Mouse (Mus musculus) cerebellum, adult 2 months (tissue): ENCODE measurements around the gene Setdb1. TPM values are rescaled to one million over a fixed set of nuclear protein-coding genes. Genes with fewer than 3 reads are reported as not detected.
A peak's percentile ranks its signal among the peaks of the same experiment; 100 is the strongest.

Experiments
- DNase-seq, 2 experiments: peaks; one replicate each; pipeline ENCODE4 v3.0.0; 2021
- H3K27ac ChIP-seq: fragments of 200-500 bp; 2 replicates; pipeline ENCODE4 v1.5.1; 2012; ENCODE audit warnings: low read length, control low read depth, inconsistent platforms; ENCODE audit not compliant: insufficient read depth
- H3K27me3 ChIP-seq: fragments of 200-500 bp; 2 replicates; pipeline ENCODE4 v1.6.1; 2012; ENCODE audit warnings: inconsistent platforms, mild to moderate bottlenecking, low read length, moderate library complexity; ENCODE audit not compliant: control insufficient read depth, insufficient read depth
- H3K4me1 ChIP-seq: fragments of 200-500 bp; 2 replicates; pipeline ENCODE4 v1.6.1; 2011; ENCODE audit warnings: low read length; ENCODE audit not compliant: control insufficient read depth, insufficient read depth
- H3K4me3 ChIP-seq: fragments of 200-500 bp; replicated peaks from 2 replicates; pipeline ENCODE3; 2011; ENCODE audit warnings: mild to moderate bottlenecking, low read depth, low read length, control low read depth; ENCODE audit not compliant: insufficient read depth
- CTCF ChIP-seq: fragments of 200-500 bp; IDR thresholded peaks from 2 replicates; pipeline ENCODE4 v1.5.1; 2011; ENCODE audit warnings: low read depth, mild to moderate bottlenecking, control low read depth, low read length, moderate library complexity, borderline replicate concordance; ENCODE audit not compliant: insufficient read depth
- POLR2A ChIP-seq: fragments of 200-500 bp; IDR thresholded peaks from 2 replicates; pipeline ENCODE4 v1.6.1; 2011; ENCODE audit warnings: low read length, control low read depth, borderline replicate concordance; ENCODE audit not compliant: insufficient read depth
- WGBS: fragments of 180-500 bp; shearing (Covaris S2); methylation state at CpG from one replicate; pipeline ENCODE4 v1.1.7; 2018; 5-methylcytosine and 5-hydroxymethylcytosine counted together
- polyA plus RNA-seq: library from polyadenylated mRNA; depleted of rRNA; stranded (reverse); fragments of >200 nt; gene quantifications from 2 replicates; pipeline ENCODE4 v1.2.3, GENCODE M21; 2012

The Setdb1 gene
- polyA plus RNA-seq, 1 experiment = 36.5 TPM

GRCm38 (mm10) chr3:95324454-95325144 is 32.4 kb downstream of the Setdb1 start:
- H3K27ac ChIP-seq = no peak overlapping the region
- H3K27me3 ChIP-seq = no peaks in the 10 kb centered on the region
- no peak for TF ChIP-seq POLR2A
- TF ChIP-seq CTCF = no peak
- no peaks in the 10 kb centered on the region for H3K4me1 ChIP-seq
- 91% methylated on average over 6 of the region's 6 CpGs for WGBS
- no peak overlapping the region for H3K4me3 ChIP-seq
- DNase-seq = no peak

- TF ChIP-seq CTCF (no peak), POLR2A (no peak)
- WGBS = 89% methylated on average over 3 of the region's 3 CpGs
- no peak overlapping the region for H3K27ac ChIP-seq
These were observed 33.6 kb downstream of the Setdb1 start for GRCm38 (mm10) chr3:95323429-95323828.

GRCm38 (mm10) chr3:95319701-95320625 is 37.0 kb downstream of the Setdb1 start:
- no peak overlapping the region for H3K4me3 ChIP-seq
- DNase-seq = peak in 1 of 2 experiments; percentile 25
- TF ChIP-seq CTCF (no peak), POLR2A (no peak)
- peaks cover 7% of the 10 kb centered on the region; the same call in 1 of the 2 replicates for H3K4me1 ChIP-seq
- H3K27me3 ChIP-seq = no peaks in the 10 kb centered on the region
- WGBS = 66% methylated on average over 12 of the region's 12 CpGs
- H3K27ac ChIP-seq = no peak overlapping the region; the same call in 1 of the 2 replicates

More at GRCm38 (mm10) chr3:95323429-95323828, 33.6 kb downstream of the Setdb1 start:
- no peaks in the 10 kb centered on the region for H3K4me1 ChIP-seq
- H3K4me3 ChIP-seq = no peak overlapping the region
- DNase-seq = no peak
- H3K27me3 ChIP-seq = no peaks in the 10 kb centered on the region

GRCm38 (mm10) chr3:95319110-95319509 is 37.9 kb downstream of the Setdb1 start:
- peaks cover 7% of the 10 kb centered on the region; the same call in 1 of the 2 replicates for H3K4me1 ChIP-seq
- 70% methylated on average over 2 of the region's 2 CpGs for WGBS
- no peak for DNase-seq
- TF ChIP-seq POLR2A (no peak), CTCF (no peak)
- no peak overlapping the region for H3K4me3 ChIP-seq
- no peak overlapping the region for H3K27ac ChIP-seq
- no peaks in the 10 kb centered on the region for H3K27me3 ChIP-seq

GRCm38 (mm10) chr3:95318548-95318947 is 38.5 kb downstream of the Setdb1 start:
- WGBS = 60% methylated on average over 6 of the region's 6 CpGs
- H3K27me3 ChIP-seq = no peaks in the 10 kb centered on the region
- TF ChIP-seq CTCF (no peak), POLR2A (no peak)
- H3K27ac ChIP-seq = peak overlapping the region; percentile 17; the same call in 1 of the 2 replicates
- peaks cover 7% of the 10 kb centered on the region; the same call in 1 of the 2 replicates for H3K4me1 ChIP-seq
- no peak overlapping the region for H3K4me3 ChIP-seq
- DNase-seq = peak in 1 of 2 experiments; percentile 15

- H3K4me3 ChIP-seq = peak overlapping the region; percentile 25
- DNase-seq = peak; percentile 55 to 57
- whole genome bisulfite sequencing = 24% methylated on average over 12 of the region's 12 CpGs
- H3K27me3 ChIP-seq = no peaks in the 10 kb centered on the region
- H3K4me1 ChIP-seq = peaks cover 7% of the 10 kb centered on the region; the same call in 1 of the 2 replicates
- H3K27ac ChIP-seq = no peak overlapping the region
- TF ChIP-seq CTCF = peak; percentile 53; the same call in 1 of the 2 replicates
- TF ChIP-seq POLR2A = no peak
These were observed 39.5 kb downstream of the Setdb1 start for GRCm38 (mm10) chr3:95317414-95318080.
